Mouse (Mus musculus) neural tube, embryonic 15.5 days (tissue): ENCODE data around the gene Zcchc14. TPM values are rescaled to one million over a fixed set of nuclear protein-coding genes. Genes with fewer than 3 reads are reported as not detected.

Experiments
- ATAC-seq: fragments of 200-750 bp; cut with Nextera tagmentation; 2 replicates; pipeline ENCODE4 v1.8.0; 2017; ENCODE audit warnings: mild to moderate bottlenecking, moderate TSS enrichment, moderate library complexity; ENCODE audit not compliant: low FRiP score
- H3K27ac ChIP-seq: fragments of 300-500 bp; sonication (generic); replicated peaks from 2 replicates; pipeline ENCODE4 v1.5.1; 2015; ENCODE audit warnings: mild to moderate bottlenecking, inconsistent platforms
- H3K27me3 ChIP-seq: fragments of 300-500 bp; sonication (generic); replicated peaks from 2 replicates; pipeline ENCODE4 v1.6.1; 2015; ENCODE audit warnings: inconsistent platforms
- H3K36me3 ChIP-seq: fragments of 300-500 bp; sonication (generic); 2 replicates; pipeline ENCODE4 v1.6.1; 2015; ENCODE audit warnings: inconsistent platforms
- H3K4me1 ChIP-seq: fragments of 300-500 bp; sonication (generic); 2 replicates; pipeline ENCODE4 v1.6.1; 2015; ENCODE audit warnings: inconsistent platforms
- H3K4me2 ChIP-seq: fragments of 300-500 bp; sonication (generic); 2 replicates; pipeline ENCODE4 v1.6.1; 2015; ENCODE audit warnings: inconsistent platforms, mild to moderate bottlenecking, moderate library complexity
- H3K4me3 ChIP-seq: fragments of 300-500 bp; sonication (generic); replicated peaks from 2 replicates; pipeline ENCODE4 v1.5.1; 2015; ENCODE audit warnings: mild to moderate bottlenecking, inconsistent platforms
- H3K9ac ChIP-seq: fragments of 300-500 bp; sonication (generic); replicated peaks from 2 replicates; pipeline ENCODE4 v1.6.1; 2015; ENCODE audit warnings: mild to moderate bottlenecking, inconsistent platforms
- H3K9me3 ChIP-seq: fragments of 300-500 bp; sonication (generic); replicated peaks from 2 replicates; pipeline ENCODE4 v1.6.1; 2016; ENCODE audit warnings: inconsistent platforms
- WGBS: fragments of 180-500 bp; shearing (Covaris S2); methylation state at CpG from one replicate; pipeline ENCODE4 v1.1.7; 2015; ENCODE audit warnings: mixed read lengths; 5-methylcytosine and 5-hydroxymethylcytosine counted together
- polyA plus RNA-seq: library from polyadenylated mRNA; unstranded; fragments of >200 nt; fragmentation: Nextera tagmentation; extraction: Ambion mirVana; gene quantifications from 2 replicates; pipeline ENCODE4 v1.2.1, GENCODE M21; 2015

Zcchc14 gene
- polyA plus RNA-seq, 1 experiment from 2014 or later, result 21.3 TPM

DNA sequence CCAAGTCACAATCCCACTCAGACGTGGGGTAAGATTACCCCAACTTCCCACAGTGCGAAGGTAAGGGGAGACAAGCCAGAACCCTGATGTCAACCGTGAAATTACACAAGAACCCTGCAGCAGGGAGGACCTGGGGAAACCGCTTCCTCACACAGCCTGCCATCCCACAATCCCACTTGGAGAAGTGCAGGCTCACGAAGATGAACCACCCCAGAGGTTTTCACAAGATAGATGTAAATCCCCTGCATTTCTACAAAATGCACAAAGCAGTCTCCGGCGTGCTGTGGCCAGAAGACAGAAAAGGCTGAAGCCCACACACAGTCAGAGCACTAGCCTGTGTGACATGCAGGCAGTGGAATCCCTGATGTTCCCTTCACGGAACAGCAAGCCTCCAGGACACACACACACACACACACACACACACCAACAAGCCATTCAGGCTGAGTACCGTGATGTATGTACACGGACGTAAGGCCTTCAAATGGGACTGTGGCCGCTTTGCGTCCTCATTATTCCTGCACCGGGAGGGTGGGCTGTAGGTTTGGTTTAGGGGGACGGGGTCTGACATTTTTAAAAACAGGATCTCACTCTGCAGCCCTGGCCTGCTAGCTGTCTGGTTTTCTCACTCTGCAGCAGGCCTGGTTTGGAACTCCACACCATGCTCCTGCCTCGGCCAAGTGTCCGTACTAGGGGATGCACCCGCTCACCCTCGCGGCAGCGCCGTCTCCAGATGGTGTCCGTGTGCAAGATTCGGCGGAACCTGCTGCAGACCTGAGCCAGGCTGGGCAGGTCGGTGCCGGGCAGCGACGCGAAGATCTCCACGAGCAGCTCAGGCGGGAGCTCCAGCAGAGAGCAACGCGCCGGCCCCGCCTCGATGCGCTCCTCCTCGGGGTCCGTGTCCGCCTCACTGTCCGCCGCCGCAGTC lies 74.7 kb downstream of the Zcchc14 start:
- Histone ChIP-seq H3K4me3 (peak overlapping the region; percentile 92), H3K9ac (peak overlapping the region; percentile 89), H3K27me3 (0 out of 2 replicates have a peak, but pooled peaks cover 3% of the 10 kb centered on the region), H3K4me2 (peak overlapping the region; percentile 83), H3K36me3 (no peaks in the 10 kb centered on the region), H3K27ac (peak overlapping the region; percentile 73), H3K4me1 (peaks cover 48% of the 10 kb centered on the region), H3K9me3 (no peaks in the 10 kb centered on the region)
- WGBS, result 2% methylated on average over 38 of the region's 44 CpGs
- ATAC-seq, result peak; percentile 56

DNA sequence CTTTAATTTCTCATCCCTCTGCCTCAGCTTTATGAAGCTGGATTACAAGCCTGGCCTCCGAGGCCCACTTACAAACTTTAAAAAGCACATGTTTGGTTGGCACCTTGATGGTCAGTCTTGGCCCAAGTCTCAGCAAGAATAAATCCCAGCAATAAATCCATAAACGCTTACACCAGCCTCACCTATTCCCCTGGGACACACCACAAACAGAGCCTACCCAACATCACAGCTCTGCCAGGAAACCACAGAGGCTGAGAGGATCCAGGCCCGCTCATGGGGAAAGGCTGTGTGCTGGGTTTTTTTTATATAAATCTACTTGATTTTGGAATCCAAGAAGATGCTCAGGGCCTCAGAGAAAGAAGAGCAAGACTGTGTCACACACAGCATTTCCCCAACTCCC lies 77.0 kb downstream of the Zcchc14 start:
- no peak overlapping the region for H3K9ac ChIP-seq
- no peaks in the 10 kb centered on the region for H3K36me3 ChIP-seq
- H3K27ac ChIP-seq, result no peak overlapping the region
- H3K4me1 ChIP-seq, result peaks cover 54% of the 10 kb centered on the region
- 0 out of 2 replicates have a peak overlapping the region, but pooled peaks have one; percentile 83 for H3K4me2 ChIP-seq
- H3K4me3 ChIP-seq, result no peak overlapping the region
- 79% methylated on average over 3 of the region's 3 CpGs for WGBS
- H3K9me3 ChIP-seq, result no peaks in the 10 kb centered on the region
- no peaks in the 10 kb centered on the region for H3K27me3 ChIP-seq
- no peak for ATAC-seq

DNA sequence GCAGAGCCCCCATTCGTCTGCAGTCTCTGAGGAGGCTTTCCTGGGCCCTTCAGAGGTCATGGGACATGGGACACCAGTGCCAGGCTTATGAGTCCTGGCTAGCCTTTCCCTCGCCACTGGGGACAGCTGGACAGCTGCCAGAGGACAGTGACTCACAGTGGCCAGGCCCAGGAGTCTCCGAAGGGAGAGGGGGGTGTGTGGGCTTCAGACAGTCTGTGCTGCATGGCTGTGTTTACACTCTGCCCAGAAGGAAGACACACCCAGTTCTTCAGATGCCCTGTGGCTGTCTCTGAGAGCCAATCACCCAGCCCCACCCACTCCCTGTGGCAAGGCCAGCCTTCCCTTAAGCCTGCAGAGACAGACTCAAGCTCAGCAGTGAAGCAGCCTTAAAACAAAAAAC lies 79.4 kb downstream of the Zcchc14 start:
- no peak for ATAC-seq
- peaks cover 51% of the 10 kb centered on the region for H3K4me1 ChIP-seq
- no peaks in the 10 kb centered on the region for H3K9me3 ChIP-seq
- H3K9ac ChIP-seq, result no peak overlapping the region
- no peak overlapping the region for H3K4me3 ChIP-seq
- no peaks in the 10 kb centered on the region for H3K27me3 ChIP-seq
- 55% methylated on average over 3 of the region's 3 CpGs for WGBS
- no peak overlapping the region for H3K4me2 ChIP-seq
- H3K36me3 ChIP-seq, result no peaks in the 10 kb centered on the region
- no peak overlapping the region for H3K27ac ChIP-seq

DNA sequence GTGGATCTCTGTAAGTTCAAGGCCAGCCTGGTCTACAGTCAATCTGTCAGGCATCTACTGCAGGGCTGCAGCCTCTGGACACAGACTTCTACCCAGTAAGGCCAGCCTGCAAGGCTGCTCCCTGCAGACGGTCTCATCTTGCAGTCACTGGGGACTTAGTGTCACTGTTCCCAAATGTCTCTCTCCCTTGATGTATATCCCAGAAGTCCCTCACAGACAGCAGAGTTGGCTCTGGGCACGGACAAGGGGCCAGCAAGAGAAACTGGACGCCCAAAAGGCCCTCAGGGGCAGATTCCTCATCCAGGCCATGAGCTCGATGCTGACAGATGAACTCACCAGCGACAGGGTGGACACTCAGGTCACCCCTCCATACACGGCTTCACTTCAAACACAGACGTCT lies 80.6 kb downstream of the Zcchc14 start:
- Histone ChIP-seq H3K36me3 (no peaks in the 10 kb centered on the region), H3K4me2 (no peak overlapping the region), H3K4me3 (no peak overlapping the region), H3K27ac (no peak overlapping the region), H3K9me3 (no peaks in the 10 kb centered on the region), H3K27me3 (no peaks in the 10 kb centered on the region), H3K9ac (no peak overlapping the region), H3K4me1 (peaks cover 44% of the 10 kb centered on the region)
- WGBS, result 89% methylated on average over 7 of the region's 7 CpGs
- ATAC-seq, result no peak

DNA sequence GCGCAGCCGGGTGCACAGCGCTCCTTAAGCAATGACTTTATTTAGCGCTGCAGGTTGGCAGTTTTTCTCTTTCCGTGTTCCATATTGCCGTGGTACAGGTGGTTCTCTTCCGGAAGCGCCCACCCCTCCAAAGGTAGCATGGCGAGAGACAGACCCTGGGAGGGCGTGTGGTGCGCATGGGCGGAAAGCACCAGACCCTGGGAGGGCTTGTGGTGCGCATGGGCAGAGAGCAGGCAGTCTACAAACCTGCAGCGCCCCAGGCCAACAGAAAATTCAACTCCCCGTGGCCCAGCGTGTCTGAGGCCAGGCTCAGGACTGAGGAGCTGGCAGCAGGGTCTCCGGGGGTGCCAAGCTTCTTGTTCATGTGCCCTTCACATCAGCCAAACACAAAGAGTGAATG lies 81.9 kb downstream of the Zcchc14 start:
- Histone ChIP-seq H3K9ac (no peak overlapping the region), H3K27ac (no peak overlapping the region), H3K4me1 (peaks cover 31% of the 10 kb centered on the region), H3K4me3 (no peak overlapping the region), H3K27me3 (no peaks in the 10 kb centered on the region), H3K9me3 (no peaks in the 10 kb centered on the region), H3K4me2 (no peak overlapping the region), H3K36me3 (no peaks in the 10 kb centered on the region)
- WGBS, result 88% methylated on average over 17 of the region's 17 CpGs
- no peak for ATAC-seq

DNA sequence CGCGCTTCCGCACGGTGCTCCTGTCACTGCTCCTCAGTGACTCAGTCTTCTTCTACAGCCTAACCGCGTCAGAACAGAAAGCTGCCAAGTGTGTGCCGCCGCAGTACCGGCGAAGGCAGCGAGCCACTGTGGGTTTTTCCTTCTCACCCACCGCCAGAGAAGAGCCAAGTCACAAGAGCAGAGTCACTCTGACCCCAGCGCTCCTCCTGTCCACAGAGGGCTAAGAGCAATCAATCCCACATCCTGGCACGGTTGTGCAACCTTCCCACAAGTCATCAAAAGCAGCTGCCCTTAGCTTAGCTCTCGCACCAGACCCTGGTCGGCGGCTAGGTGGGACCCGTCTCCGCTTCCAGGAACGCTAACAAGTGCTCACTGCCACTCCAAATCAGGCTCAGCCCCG lies 82.4 kb downstream of the Zcchc14 start:
- no peaks in the 10 kb centered on the region for H3K27me3 ChIP-seq
- WGBS, result 87% methylated on average over 21 of the region's 21 CpGs
- H3K27ac ChIP-seq, result no peak overlapping the region
- H3K9ac ChIP-seq, result no peak overlapping the region
- H3K36me3 ChIP-seq, result peaks cover 4% of the 10 kb centered on the region; the same call in 1 of the 2 replicates
- no peak overlapping the region for H3K4me3 ChIP-seq
- H3K9me3 ChIP-seq, result no peaks in the 10 kb centered on the region
- H3K4me1 ChIP-seq, result peaks cover 26% of the 10 kb centered on the region
- no peak overlapping the region for H3K4me2 ChIP-seq
- no peak for ATAC-seq

DNA sequence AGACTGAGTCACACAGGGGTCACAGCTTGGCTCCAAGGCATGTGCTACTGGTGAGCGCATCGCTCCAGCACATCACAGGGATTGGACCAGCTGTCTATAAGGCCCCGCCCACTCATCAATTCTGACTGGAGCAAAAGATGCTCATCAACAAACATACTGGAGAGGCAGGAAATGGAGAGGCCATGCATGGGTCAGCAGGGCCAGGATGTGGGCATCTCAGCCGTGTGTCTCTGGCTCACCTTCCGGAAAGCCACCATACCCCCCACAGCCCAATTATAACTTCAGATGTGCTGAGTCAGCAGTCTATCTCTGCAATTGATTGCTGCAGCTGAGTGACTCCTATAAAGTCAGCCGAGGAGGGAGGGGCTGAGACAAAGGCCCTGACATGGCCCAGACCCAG lies 84.4 kb downstream of the Zcchc14 start:
- Histone ChIP-seq H3K4me3 (no peak overlapping the region), H3K9me3 (no peaks in the 10 kb centered on the region), H3K9ac (no peak overlapping the region), H3K27me3 (no peaks in the 10 kb centered on the region), H3K27ac (no peak overlapping the region), H3K36me3 (peaks cover 8% of the 10 kb centered on the region), H3K4me1 (peaks cover 15% of the 10 kb centered on the region), H3K4me2 (no peak overlapping the region)
- no peak for ATAC-seq
- WGBS, result 62% methylated on average over 6 of the region's 6 CpGs

DNA sequence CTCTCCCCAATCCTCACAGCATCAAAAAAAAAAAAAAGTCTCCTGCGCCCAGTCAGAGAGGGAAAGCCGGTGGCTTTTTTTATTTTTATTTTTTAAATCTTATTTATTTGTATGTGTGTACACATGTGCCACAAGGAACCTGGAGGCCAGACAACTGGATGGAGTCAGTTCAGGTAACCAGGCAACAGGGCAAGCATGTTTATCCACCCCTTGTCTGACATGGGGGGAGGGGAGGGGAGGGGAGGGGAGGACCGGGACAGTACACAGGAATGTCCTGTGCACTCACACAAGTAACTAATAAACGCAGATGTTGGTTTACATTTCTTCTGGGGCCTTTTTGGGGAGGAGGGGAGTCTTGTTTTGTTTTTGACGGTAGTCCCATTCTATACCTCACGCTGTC lies 89.0 kb downstream of the Zcchc14 start:
- H3K4me2 ChIP-seq, result no peak overlapping the region
- H3K9ac ChIP-seq, result no peak overlapping the region
- H3K27ac ChIP-seq, result no peak overlapping the region
- H3K9me3 ChIP-seq, result no peaks in the 10 kb centered on the region
- H3K36me3 ChIP-seq, result peaks cover 26% of the 10 kb centered on the region
- H3K27me3 ChIP-seq, result no peaks in the 10 kb centered on the region
- peaks cover 5% of the 10 kb centered on the region; the same call in 1 of the 2 replicates for H3K4me1 ChIP-seq
- WGBS, result 74% methylated on average over 6 of the region's 6 CpGs
- no peak for ATAC-seq
- H3K4me3 ChIP-seq, result no peak overlapping the region

DNA sequence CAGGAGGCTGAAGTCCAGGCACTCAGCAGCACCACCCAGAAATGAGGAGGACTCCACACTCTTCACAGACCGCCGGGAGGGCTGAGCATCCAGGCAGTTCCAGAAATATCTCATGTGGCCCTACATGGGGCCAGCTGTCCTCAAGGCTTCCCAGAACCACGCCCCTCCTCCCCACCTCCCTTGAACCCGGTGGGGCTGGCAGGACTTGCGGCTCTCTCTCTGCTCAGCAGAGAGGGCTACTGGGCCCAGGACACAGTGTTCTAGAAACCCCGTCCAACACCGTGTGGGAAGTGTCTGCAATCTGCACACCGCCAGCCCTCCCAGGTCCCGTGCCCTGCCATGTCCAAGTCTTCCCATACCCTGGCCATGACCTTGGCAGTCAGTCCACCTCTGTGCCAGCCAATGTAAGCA lies 89.8 kb downstream of the Zcchc14 start:
- no peaks in the 10 kb centered on the region for H3K9me3 ChIP-seq
- H3K27ac ChIP-seq, result no peak overlapping the region
- no peak overlapping the region for H3K9ac ChIP-seq
- H3K4me2 ChIP-seq, result no peak overlapping the region
- ATAC-seq, result no peak
- H3K4me1 ChIP-seq, result no peaks in the 10 kb centered on the region
- no peak overlapping the region for H3K4me3 ChIP-seq
- whole genome bisulfite sequencing, result 89% methylated on average over 9 of the region's 9 CpGs
- peaks cover 33% of the 10 kb centered on the region for H3K36me3 ChIP-seq
- H3K27me3 ChIP-seq, result no peaks in the 10 kb centered on the region

DNA sequence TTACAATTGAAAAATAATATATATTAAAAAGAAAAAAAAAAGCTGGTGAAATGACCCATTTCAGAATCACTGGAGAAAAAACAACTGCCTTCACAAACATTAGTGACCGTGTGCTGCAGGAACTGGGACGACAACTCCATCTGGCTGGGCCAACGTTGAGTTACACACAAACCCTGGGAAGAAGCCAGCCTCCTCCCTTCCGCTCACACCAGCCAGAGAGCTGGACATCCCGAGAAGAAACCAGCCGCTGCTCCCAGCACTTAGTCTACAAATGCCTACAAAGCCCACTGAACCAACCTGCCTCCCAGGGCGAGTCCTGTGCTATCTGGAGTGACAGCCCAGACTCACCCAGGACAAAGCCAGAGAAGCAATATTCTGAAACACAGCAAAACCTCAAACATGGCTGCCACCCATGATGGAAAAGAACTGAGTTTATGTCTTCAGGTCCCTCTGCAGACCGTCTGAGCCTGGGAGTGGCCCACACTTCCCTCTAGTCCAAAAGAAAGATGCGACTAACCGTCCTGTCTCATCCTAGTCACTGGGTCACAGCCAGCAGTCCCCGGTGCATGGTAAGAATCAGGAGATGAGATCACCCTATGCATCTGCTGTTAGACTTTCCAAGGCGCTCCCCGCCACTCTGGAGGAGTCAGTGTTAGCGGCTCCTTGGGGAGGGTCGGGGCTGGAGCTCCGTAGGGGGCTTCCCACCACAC lies 90.9 kb downstream of the Zcchc14 start:
- H3K36me3 ChIP-seq, result peaks cover 37% of the 10 kb centered on the region
- no peak overlapping the region for H3K4me3 ChIP-seq
- no peaks in the 10 kb centered on the region for H3K27me3 ChIP-seq
- H3K27ac ChIP-seq, result no peak overlapping the region
- no peak overlapping the region for H3K9ac ChIP-seq
- H3K4me1 ChIP-seq, result no peaks in the 10 kb centered on the region
- H3K4me2 ChIP-seq, result no peak overlapping the region
- no peaks in the 10 kb centered on the region for H3K9me3 ChIP-seq
- WGBS, result 86% methylated on average over 16 of the region's 16 CpGs
- no peak for ATAC-seq

DNA sequence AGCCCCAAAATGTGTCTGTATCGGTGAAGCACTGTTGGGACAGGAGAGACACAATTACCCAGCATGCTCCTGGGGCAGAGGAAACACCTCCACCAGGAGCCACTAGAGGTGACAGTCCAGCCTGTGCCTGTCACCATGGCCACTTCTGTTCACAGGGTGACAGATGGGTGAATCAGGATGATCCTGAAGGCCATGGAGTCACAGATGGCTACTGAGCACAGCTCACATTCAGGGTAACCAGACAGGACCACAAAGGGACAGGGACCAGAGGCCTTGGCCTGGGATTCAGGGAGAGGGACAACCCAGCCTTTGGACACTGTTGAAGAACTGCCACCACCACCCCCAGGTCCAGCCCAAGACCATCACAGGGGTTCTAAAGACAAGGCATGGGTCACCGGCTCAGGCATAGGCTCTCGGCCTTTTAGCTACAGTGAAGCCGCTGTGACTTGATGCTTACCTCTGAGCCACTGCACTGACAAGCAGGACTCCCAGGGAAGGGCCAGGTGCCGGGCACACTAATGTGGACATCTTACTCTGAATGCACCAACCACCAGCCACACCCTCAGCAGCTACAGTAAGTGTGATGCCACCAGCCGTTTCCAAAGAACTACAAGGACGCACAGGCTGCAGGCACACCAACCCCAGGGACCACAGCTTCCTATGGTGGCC lies 92.1 kb downstream of the Zcchc14 start:
- ATAC-seq, result no peak
- no peak overlapping the region for H3K4me3 ChIP-seq
- no peak overlapping the region for H3K4me2 ChIP-seq
- H3K27ac ChIP-seq, result no peak overlapping the region
- H3K36me3 ChIP-seq, result peaks cover 35% of the 10 kb centered on the region
- H3K4me1 ChIP-seq, result no peaks in the 10 kb centered on the region
- H3K27me3 ChIP-seq, result no peaks in the 10 kb centered on the region
- H3K9me3 ChIP-seq, result no peaks in the 10 kb centered on the region
- no peak overlapping the region for H3K9ac ChIP-seq
- WGBS, result 93% methylated on average over 7 of the region's 7 CpGs
